Mouse (Mus musculus) frontal cortex, postnatal 10 days (tissue): ENCODE data around the gene Gak.
"Not testable (repeated sequence)": the region's sequence is repeated elsewhere in the genome, so short reads cannot be mapped to it uniquely, and the experiment has no call there.

Source experiments
- DNase-seq, 2 experiments: peaks; one replicate each; pipeline ENCODE4 v3.0.0; 2022; ENCODE audit warnings: low spot score in 2 of 2, mixed read lengths in 1 of 2

Gak gene

GRCm38 (mm10) chr5:108655891-108656650 is 26.5 kb upstream of the Gak start:
- DNase-seq = no peak

- no peak for DNase-seq
Measured at GRCm38 (mm10) chr5:108655381-108655780, 25.8 kb upstream of the Gak start.

DNA sequence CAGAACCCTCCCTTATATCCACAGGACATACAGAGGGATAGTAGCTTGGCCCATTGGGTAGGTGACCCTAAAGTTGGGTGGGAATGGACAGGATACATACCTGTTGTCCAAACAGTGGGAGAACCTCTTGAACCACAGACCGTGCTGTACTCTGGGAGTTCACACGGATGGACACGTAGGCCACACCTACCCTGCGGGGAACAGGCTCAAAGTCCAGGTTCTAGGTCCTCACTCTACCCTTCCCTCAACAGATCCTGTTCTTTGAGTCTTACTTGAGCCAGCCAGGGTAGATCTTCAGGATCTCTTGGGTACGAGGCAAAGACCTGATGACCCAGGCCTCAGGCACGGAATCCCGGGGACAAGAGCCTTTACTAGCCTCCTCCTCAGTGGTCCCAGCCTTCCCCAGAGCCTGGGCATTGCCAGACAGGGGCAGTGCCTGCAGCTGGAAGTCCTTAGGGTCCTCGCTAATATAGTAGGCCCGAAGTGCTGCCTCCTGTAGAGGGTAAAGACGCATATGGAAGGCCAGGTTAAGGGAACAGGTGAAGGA is 25.0 kb upstream of the Gak start:
- DNase-seq = no peak

GRCm38 (mm10) chr5:108653341-108653740 is 23.8 kb upstream of the Gak start:
- DNase-seq = no peak

- DNase-seq = no peak
Measured at GRCm38 (mm10) chr5:108651823-108652222, 22.3 kb upstream of the Gak start.

GRCm38 (mm10) chr5:108651136-108651720 is 21.7 kb upstream of the Gak start:
- no peak for DNase-seq

DNA sequence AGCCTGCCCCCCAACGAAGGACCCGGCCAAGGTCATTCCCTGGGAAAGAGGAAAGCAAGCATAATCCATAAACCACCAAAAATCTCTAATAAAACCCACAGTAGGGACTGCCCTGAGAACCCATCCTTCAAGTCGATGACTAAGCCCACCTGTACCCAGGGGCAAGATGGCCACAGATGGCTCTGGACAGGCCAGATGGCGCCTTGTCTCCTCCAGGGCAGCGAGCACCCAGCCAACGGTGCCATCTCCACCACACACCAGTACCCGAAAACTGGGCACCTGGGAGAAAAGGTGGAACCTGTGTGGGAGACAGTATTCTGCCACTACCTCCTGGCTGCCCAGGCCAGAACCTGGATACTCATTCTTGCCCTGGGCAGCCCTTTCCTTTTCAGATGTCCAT is 20.8 kb upstream of the Gak start:
- no peak for DNase-seq

- DNase-seq = no peak
Measured at GRCm38 (mm10) chr5:108648937-108649576, 19.5 kb upstream of the Gak start.

DNA sequence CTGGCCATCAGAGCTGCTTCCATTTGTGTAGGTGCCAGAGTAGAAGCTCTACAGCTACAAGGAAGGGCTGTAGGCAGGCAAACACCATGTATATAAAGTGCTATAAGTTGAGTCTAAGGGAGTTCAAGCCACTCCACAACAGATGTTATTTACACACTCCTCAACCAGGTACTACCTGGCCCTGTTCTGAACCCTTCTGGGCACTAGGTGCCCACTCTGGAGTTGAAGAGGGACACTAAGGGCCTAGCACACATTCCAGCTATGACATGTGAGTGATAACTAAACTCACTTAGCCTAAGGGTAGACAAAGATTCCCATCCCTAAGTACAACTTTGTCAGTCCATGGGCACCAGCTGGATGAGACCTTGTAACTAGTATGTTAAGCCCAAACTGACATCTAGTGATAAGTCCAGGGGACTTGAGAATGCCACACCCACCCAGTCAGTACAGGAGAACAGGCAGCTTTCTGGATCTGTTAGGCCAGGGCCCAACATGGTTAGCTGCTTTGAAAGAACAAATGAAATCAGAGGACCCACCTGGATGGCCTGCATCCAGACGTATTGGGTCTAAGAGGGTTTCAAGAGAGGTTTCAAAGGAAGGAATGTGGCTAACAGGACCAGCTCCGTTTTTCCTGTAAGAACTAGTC is 18.4 kb upstream of the Gak start:
- DNase-seq = no peak

- no peak for DNase-seq
Measured at GRCm38 (mm10) chr5:108647311-108647710, 17.8 kb upstream of the Gak start.

DNA sequence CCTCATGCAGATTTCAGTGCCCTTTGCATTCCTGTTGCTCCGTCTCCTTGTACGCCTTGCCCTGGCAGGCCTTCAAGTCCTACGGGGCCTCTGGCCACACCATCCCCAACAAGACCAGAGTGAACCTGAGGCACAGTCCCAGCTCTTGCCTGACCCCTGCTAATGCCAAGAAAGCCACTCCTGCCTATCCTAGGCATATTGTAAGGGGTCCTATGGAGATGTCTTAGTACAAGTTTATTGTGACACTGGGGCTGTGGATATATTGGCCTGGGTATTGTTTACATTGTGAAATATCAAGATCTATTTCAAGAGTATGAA is 16.7 kb upstream of the Gak start:
- DNase-seq = no peak

DNA sequence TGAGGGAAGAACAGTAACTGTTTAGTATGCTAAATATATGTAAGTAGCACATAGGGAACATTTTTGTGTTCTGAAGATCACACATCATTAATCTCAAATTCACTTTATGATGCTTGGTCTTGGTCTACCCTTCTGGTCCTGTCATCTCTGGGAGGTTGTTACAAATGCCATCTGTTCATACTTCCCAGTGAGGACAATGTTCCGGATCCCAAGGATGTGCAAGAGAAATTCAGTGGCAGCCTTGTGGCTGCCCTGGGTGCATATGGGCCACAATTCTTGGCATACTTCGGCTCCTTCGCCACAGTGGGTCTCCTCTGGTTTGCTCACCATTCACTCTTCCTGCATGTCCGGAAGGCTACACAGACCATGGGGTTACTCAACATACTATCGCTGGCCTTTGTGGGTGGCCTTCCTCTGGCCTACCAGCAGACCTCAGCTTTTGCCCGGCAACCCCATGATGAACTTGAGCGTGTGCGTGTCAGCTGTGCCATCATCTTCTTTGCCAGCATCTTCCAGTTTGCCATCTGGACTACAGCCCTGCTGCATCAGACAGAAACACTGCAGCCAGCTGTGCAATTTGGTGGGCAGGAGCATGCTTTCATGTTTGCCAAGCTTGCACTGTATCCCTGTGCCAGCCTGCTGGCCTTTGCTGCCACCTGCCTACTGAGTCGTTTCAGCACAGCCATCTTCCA is 16.2 kb upstream of the Gak start:
- DNase-seq = no peak

DNA sequence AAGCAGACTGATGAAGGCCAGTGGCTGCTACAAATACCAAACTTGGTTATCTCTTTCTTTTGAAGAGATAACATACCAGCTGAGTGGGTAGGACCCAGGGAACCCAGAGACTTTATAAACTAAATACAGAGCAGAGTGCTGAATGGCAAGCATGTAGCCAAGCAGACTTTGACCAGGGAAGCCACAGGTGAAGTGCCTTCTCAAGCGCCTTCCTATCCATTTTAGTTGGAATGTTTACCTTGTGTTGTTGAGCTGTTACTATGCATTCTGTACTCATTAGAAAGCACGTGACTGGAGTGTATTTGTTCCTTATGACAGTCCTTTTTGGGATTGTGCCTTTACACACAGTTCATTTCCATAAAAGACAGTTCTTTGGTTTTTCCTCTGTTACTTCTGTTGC is 14.1 kb upstream of the Gak start:
- DNase-seq = no peak

GRCm38 (mm10) chr5:108636172-108636571 is 6.6 kb upstream of the Gak start:
- DNase-seq = no peak

DNA sequence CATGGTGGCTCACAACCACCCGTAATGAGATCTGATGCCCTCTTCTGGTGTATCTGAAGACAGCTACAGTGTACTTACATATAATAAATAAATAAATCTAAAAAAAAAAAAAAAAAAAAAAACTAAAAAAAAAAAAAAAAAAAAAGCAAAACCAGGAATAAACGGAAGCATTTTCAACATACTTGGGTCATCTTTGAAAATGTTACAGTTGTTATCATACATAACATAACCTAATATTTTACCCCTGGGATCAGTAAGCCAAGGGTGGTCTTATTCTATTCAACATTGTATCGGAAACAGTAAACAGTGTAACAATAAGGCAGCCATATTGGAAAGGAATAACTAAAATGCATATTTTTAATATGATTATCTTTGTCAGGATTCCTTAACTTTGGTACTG is 4.5 kb upstream of the Gak start:
- not testable (repeated sequence) for DNase-seq

- DNase-seq = no peak
Measured at GRCm38 (mm10) chr5:108633676-108634075, 4.1 kb upstream of the Gak start.

DNA sequence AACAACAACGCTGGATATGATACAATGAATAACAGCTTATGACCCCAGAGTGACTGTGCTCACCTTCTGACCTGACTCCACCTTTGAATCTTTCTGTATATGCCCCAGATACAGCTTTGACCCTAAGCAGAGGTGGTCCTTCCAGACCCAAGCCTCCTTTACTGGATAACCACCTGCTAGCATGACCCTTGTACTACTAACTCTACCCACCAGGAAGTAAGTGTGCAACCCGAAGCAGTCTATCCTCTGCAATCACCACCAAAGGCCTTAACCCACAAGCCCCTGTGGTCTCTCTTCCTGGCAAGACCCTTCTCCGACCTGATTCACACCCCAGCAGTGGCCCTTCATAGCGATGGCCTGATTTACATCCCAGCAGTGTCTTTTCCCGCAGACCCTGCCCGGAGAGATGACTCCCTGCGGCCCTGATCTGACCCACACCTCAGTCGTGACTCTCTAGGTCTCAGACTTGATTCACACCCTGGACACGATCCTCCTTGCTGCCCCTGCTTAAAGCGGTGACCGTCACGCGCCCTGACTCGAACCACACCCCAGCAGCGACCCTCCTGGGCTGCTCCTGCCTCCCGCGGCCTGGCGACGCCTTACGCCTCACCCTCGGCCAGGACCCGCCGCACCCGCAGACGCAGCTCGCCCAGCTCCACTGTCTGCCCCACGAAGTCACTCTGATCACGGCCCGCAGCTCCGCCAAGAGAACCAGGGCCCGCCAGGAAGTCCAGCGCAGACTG is 493 bp downstream of the Gak start:
- DNase-seq = no peak

DNA sequence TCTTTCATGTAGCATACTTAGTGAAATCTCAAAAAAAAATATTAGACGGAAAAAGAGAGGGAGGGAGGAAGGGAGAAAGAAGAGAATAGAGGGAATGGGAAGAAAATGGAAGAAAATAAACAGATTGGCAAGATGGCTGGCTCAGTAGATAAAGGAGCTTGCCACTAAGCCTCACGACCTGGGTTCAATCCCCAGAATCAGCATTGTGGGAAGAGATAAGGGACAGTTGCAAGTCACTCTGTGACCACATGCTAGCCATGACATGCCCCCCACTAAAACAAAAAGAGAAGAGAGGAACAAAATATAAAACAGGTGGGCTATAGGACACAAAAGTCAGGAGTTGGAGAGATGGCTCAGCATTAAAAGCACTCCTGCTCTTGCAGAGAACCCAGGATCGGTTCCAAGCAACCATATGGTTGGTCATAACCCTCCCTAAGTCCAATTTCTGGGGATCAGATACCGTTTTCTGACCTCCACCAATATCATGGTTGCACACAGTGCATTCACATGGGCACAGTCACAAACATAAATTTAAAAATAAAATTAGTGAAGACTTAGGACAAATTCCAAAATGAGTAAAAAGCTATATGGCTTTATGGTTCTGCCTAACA is 3.4 kb downstream of the Gak start:
- no peak for DNase-seq

GRCm38 (mm10) chr5:108621870-108622269 is 7.7 kb downstream of the Gak start:
- no peak for DNase-seq

GRCm38 (mm10) chr5:108610426-108610825 is 19.1 kb downstream of the Gak start:
- no peak for DNase-seq

DNA sequence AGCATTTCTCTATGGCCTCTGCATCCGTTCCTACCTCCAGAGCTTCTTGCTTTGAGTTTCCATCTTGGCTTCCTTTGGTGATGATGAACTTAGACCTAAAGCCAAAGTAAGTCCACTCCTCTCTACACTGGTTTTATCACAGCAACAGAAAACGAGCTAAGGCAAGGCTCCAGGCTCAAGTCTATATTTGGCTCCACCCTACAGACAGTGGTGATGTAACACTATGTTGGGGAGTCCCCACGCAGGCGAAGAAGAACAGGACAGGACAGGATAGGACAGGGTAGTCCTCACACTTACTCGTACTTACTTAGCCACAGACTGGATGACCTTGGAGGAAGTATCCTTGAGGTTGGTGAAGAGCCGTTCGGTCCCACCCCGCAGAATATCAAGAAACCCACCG is 27.0 kb downstream of the Gak start:
- DNase-seq = no peak
